Mouse (Mus musculus) left cerebral cortex, adult 2 months (tissue): Measurements from ENCODE around the gene Nmt2. TPM values are rescaled to one million over a fixed set of nuclear protein-coding genes. Genes with fewer than 3 reads are reported as not detected.

ENCODE experiments used
- DNase-seq, 2 experiments: peaks; one replicate each; pipeline ENCODE4 v3.0.0; 2021 to 2022; ENCODE audit warnings: low spot score in 2 of 2, mixed read lengths in 1 of 2; ENCODE audit errors: extremely low spot score in 1 of 2
- H3K27ac ChIP-seq: fragments of 200-600 bp; 2 replicates; pipeline ENCODE4 v1.8.1; 2022
- H3K4me3 ChIP-seq: fragments of 200-600 bp; 2 replicates; pipeline ENCODE4 v1.8.1; 2022
- CTCF ChIP-seq: fragments of 200-600 bp; IDR thresholded peaks from 2 replicates; pipeline ENCODE4 v1.8.1; 2022; ENCODE audit warnings: antibody characterized with exemption, mild to moderate bottlenecking, moderate library complexity
- intact Hi-C: fragments of 180-260 bp; cut with DNase I; formaldehyde crosslinking; loops from one replicate; pipeline ENCODE4 v1.15.1; 2025
- total RNA-seq, 2 experiments: library from RNA; stranded (reverse); gene quantifications; 2 replicates each; pipeline ENCODE4 v1.2.3; 2021

The Nmt2 gene
- total RNA-seq, 2 experiments from 2014 or later: 94.3 to 99.9 TPM

DNA sequence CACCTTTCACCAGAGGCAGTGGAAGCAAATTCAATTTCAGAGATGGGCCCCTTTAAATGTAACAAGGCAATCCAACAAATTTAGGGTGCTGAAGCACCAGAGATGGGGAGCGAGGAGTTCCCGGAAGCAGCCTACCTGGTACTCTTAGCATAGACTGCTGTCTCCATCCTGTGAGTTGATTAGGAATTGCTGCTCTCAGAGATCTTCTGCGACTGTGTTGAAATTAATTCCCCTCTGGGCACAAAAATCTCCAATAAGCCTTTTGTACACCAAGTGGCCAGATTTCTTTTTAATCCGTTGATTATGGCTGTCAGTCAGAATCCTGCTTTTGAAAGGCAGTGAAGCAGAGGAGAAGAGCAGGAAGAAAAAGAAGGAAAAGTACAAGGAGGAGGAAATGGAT, 81.1 kb downstream of the Nmt2 start:
- intact Hi-C loops: no loop called here
- TF ChIP-seq CTCF: no peak; the same call in 1 of the 2 replicates
- H3K27ac ChIP-seq: no peak overlapping the region

More for the DNA sequence above, 81.1 kb downstream of the Nmt2 start:
- DNase-seq: no peak
- no peak overlapping the region for H3K4me3 ChIP-seq

Other genes starting within 250 kb of the Nmt2 start
- gene Fam171a1, start 170.0 kb upstream of the Nmt2 start, total RNA-seq: 10 to 100 TPM; 71.5 to 72.8 TPM
- 1 to 10 TPM; 8.3 to 9.0 TPM for gene Rpp38, start 48.4 kb downstream of the Nmt2 start, total RNA-seq
- gene Acbd7, start 52.0 kb downstream of the Nmt2 start, total RNA-seq: 1 to 10 TPM in 1 of 2 experiments, not detected in 1; 1.2 TPM
- not detected for gene Olah, start 113.0 kb downstream of the Nmt2 start, total RNA-seq
- 1 to 10 TPM; 1.8 to 2.3 TPM for gene Meig1, start 138.4 kb downstream of the Nmt2 start, total RNA-seq
- 10 to 100 TPM; 11.3 to 12.5 TPM for gene Dclre1c, start 139.9 kb downstream of the Nmt2 start, total RNA-seq
- 1 to 10 TPM; 3.4 to 3.5 TPM for gene Suv39h2, start 190.8 kb downstream of the Nmt2 start, total RNA-seq
- 1 to 10 TPM; 5.2 to 5.8 TPM for gene Gm45902, start 228.6 kb downstream of the Nmt2 start, total RNA-seq
- 10 to 100 TPM; 47.3 to 52.7 TPM for gene Hspa14, start 228.6 kb downstream of the Nmt2 start, total RNA-seq
- gene Cdnf, start 228.8 kb downstream of the Nmt2 start, total RNA-seq: under 1 TPM; 0.54 to 0.77 TPM